Mouse (Mus musculus) C2C12 (cell line): ENCODE results near the gene Ptn. TPM values are rescaled to one million over a fixed set of nuclear protein-coding genes. Genes with fewer than 3 reads are reported as not detected.

Experiments
- H3K27me3 ChIP-seq: one replicate; pipeline ENCODE4 v1.6.1; 2011; ENCODE audit not compliant: control insufficient read depth, insufficient read depth, insufficient read length
- H3K36me3 ChIP-seq: one replicate; pipeline ENCODE4 v1.6.1; 2011; ENCODE audit not compliant: control insufficient read depth, insufficient read depth
- H3K4me3 ChIP-seq: one replicate; pipeline ENCODE4 v1.5.1; 2011; ENCODE audit warnings: mild to moderate bottlenecking, control low read depth; ENCODE audit not compliant: poor library complexity, insufficient read depth, severe bottlenecking
- H3K79me2 ChIP-seq: one replicate; pipeline ENCODE4 v1.6.1; 2011; ENCODE audit not compliant: control insufficient read depth, insufficient read depth
- H3K79me3 ChIP-seq: one replicate; pipeline ENCODE4 v1.6.1; 2011; ENCODE audit warnings: low read depth, control low read depth
- H3ac ChIP-seq: one replicate; pipeline ENCODE3; 2011; ENCODE audit warnings: low read depth; ENCODE audit not compliant: control insufficient read depth, insufficient read length
- CEBPB ChIP-seq: IDR thresholded peaks from one replicate; pipeline ENCODE4 v1.6.1; 2011; ENCODE audit warnings: low read depth, mild to moderate bottlenecking, control low read depth, moderate library complexity
- CTCF ChIP-seq: IDR thresholded peaks from one replicate; pipeline ENCODE4 v1.5.1; 2011; ENCODE audit not compliant: control insufficient read depth, insufficient read depth, insufficient read length
- FOSL1 ChIP-seq: IDR thresholded peaks from one replicate; pipeline ENCODE4 v1.8.0; 2011; ENCODE audit warnings: mild to moderate bottlenecking, low read length; ENCODE audit not compliant: poor library complexity, insufficient read depth, severe bottlenecking
- MAX ChIP-seq: IDR thresholded peaks from one replicate; pipeline ENCODE4 v1.6.1; 2011; ENCODE audit warnings: mild to moderate bottlenecking, control low read depth
- MYOD1 ChIP-seq: IDR thresholded peaks from one replicate; pipeline ENCODE4 v1.6.1; 2011; ENCODE audit warnings: low read depth; ENCODE audit not compliant: control insufficient read depth, insufficient read length
- MYOG ChIP-seq: IDR thresholded peaks from one replicate; pipeline ENCODE4 v1.6.1; 2011; ENCODE audit not compliant: control insufficient read depth, insufficient read length; ENCODE audit errors: extremely low read depth
- USF1 ChIP-seq: IDR thresholded peaks from one replicate; pipeline ENCODE4 v1.6.1; 2011; ENCODE audit warnings: low read depth, mild to moderate bottlenecking, control low read depth, moderate library complexity
- polyA plus RNA-seq: library from polyadenylated mRNA; unstranded; fragments of >200 nt; fragmentation: generic; extraction: Trizol; gene quantifications from one replicate; pipeline ENCODE4 v1.2.1, GENCODE M21; 2012; ENCODE audit warnings: missing spikeins

Ptn gene
- polyA plus RNA-seq, 1 experiment = 2.4 TPM

- H3ac ChIP-seq = no peak overlapping the region
These were observed 24.8 kb upstream of the Ptn start for GRCm38 (mm10) chr6:36834695-36835265.

GRCm38 (mm10) chr6:36832681-36833080 is 22.7 kb upstream of the Ptn start:
- Histone ChIP-seq H3K79me3 (no peaks in the 10 kb centered on the region), H3K79me2 (no peaks in the 10 kb centered on the region), H3K4me3 (no peak overlapping the region), H3K36me3 (no peaks in the 10 kb centered on the region), H3ac (no peak overlapping the region), H3K27me3 (no peaks in the 10 kb centered on the region)
- no peak for TF ChIP-seq FOSL1
- peak; percentile 90 for TF ChIP-seq MYOD1

More at GRCm38 (mm10) chr6:36834695-36835265, 24.8 kb upstream of the Ptn start:
- H3K79me3 ChIP-seq = no peaks in the 10 kb centered on the region
- no peak overlapping the region for H3K4me3 ChIP-seq
- no peaks in the 10 kb centered on the region for H3K79me2 ChIP-seq
- H3K36me3 ChIP-seq = no peaks in the 10 kb centered on the region
- TF ChIP-seq MYOD1 = no peak
- TF ChIP-seq CTCF = no peak
- no peak for TF ChIP-seq USF1
- no peak for TF ChIP-seq FOSL1
- no peak for TF ChIP-seq MAX
- no peak for TF ChIP-seq MYOG
- no peak for TF ChIP-seq CEBPB
- no peaks in the 10 kb centered on the region for H3K27me3 ChIP-seq

- no peaks in the 10 kb centered on the region for H3K79me2 ChIP-seq
- no peak for TF ChIP-seq MAX
- peak; percentile 49 for TF ChIP-seq FOSL1
- no peaks in the 10 kb centered on the region for H3K36me3 ChIP-seq
- no peak overlapping the region for H3K4me3 ChIP-seq
- H3K27me3 ChIP-seq = no peaks in the 10 kb centered on the region
- no peak overlapping the region for H3ac ChIP-seq
- H3K79me3 ChIP-seq = no peaks in the 10 kb centered on the region
These were observed 22.2 kb upstream of the Ptn start for GRCm38 (mm10) chr6:36832207-36832606.

- H3K4me3 ChIP-seq = no peak overlapping the region
- H3K79me2 ChIP-seq = no peaks in the 10 kb centered on the region
- H3K27me3 ChIP-seq = no peaks in the 10 kb centered on the region
- TF ChIP-seq USF1 (no peak), MYOG (no peak), CEBPB (peak; percentile 67), CTCF (no peak), MAX (no peak), MYOD1 (no peak), FOSL1 (peak; percentile 66)
- H3ac ChIP-seq = no peak overlapping the region
- H3K36me3 ChIP-seq = no peaks in the 10 kb centered on the region
- H3K79me3 ChIP-seq = no peaks in the 10 kb centered on the region
These were observed 20.4 kb upstream of the Ptn start for GRCm38 (mm10) chr6:36830371-36830925.

GRCm38 (mm10) chr6:36819784-36820050 is 9.7 kb upstream of the Ptn start:
- no peak overlapping the region for H3K4me3 ChIP-seq
- no peaks in the 10 kb centered on the region for H3K79me3 ChIP-seq
- no peak for TF ChIP-seq MAX
- no peak for TF ChIP-seq FOSL1
- no peak for TF ChIP-seq CTCF
- TF ChIP-seq CEBPB = no peak
- TF ChIP-seq MYOG = no peak
- TF ChIP-seq MYOD1 = no peak
- no peak for TF ChIP-seq USF1
- H3K36me3 ChIP-seq = no peaks in the 10 kb centered on the region
- no peaks in the 10 kb centered on the region for H3K79me2 ChIP-seq
- no peaks in the 10 kb centered on the region for H3K27me3 ChIP-seq
- H3ac ChIP-seq = no peak overlapping the region

- Histone ChIP-seq H3K79me3 (no peaks in the 10 kb centered on the region), H3K79me2 (no peaks in the 10 kb centered on the region), H3K4me3 (no peak overlapping the region), H3K27me3 (no peaks in the 10 kb centered on the region), H3ac (no peak overlapping the region), H3K36me3 (no peaks in the 10 kb centered on the region)
- no peak for TF ChIP-seq MYOD1
- no peak for TF ChIP-seq USF1
- no peak for TF ChIP-seq FOSL1
- no peak for TF ChIP-seq MYOG
- no peak for TF ChIP-seq CEBPB
- no peak for TF ChIP-seq CTCF
- no peak for TF ChIP-seq MAX
These were observed 9.2 kb upstream of the Ptn start for GRCm38 (mm10) chr6:36819019-36819783.
